Mouse (Mus musculus): ENCODE data around the gene Afap1l2. TPM values are rescaled to one million over a fixed set of nuclear protein-coding genes. Genes with fewer than 3 reads are reported as not detected.

The Afap1l2 gene
- total RNA-seq, 2 experiments from 2014 or later, result 12.2 to 27.4 TPM

DNA sequence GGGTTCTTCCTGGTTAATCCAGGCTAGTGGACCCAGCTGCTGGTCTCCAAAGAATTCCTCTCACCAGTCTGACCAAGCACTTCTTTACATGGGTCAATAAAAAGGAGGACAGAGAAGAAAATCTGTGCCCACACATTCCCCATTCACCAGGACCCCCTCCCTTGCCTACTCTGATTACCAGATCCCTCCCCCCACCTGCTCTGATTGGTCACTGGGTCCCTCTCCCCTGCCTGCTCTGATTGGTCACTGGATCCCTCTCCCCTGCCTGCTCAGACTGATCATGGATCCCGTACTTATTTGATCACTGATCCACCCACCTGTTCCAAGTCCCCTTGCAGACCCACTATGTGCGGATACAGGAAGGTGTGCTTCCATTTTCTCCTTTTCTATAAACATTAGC is 116.6 kb downstream of the Afap1l2 start:
- DNase-seq, result no peak

DNA sequence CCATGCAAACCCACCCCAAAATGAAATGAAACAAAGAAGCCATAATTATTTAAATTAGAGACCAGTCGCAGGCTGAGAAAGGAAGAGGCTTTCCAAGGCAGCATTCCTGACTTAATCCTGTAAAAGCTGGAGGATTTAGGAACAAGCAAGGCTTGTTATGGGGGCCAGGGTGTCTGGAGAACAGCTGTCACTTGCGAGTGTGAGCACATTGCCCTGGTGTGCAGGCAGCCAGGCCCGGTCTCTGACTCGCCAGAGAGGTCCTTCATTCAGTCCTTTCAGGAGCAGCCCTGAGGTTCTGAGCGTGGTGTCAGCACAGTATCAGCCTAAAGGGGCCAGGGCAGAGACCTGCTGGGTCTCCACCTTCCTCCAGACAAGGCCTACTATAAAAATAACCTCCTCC is 119.4 kb downstream of the Afap1l2 start:
- no peak for DNase-seq

GRCm38 (mm10) chr19:56887879-56888278 is 120.1 kb downstream of the Afap1l2 start:
- DNase-seq, result no peak

- no peak for DNase-seq
Measured at GRCm38 (mm10) chr19:56877364-56877763, 130.7 kb downstream of the Afap1l2 start.

- no peak for DNase-seq
Measured at GRCm38 (mm10) chr19:56874601-56875315, 133.3 kb downstream of the Afap1l2 start.

GRCm38 (mm10) chr19:56873816-56874600 is 134.0 kb downstream of the Afap1l2 start, which contains the start of gene Vwa2:
Gene Vwa2, plus strand, starts transcription at chr19:56874249.
- peak; percentile 16 to 17 for DNase-seq

DNA sequence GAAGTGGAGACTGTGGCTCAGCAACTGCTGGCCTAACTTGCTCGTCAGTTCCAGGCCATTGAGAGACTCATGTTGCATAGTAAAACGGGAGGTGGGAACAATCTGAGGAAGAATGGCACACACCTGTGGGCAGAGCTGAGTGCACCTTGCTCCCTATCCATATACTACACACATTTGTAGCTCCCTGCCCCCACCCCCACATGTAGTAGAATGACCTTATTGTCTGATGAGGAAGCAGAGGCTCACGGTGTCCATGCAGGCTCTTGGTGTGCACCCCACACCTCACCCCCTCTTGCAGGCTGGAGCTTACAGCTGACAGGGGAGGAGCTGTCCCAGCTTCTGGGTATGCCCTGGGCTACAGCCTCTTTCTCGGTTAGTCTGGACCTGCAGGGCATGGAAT is 140.3 kb downstream of the Afap1l2 start:
- no peak for DNase-seq

Other genes with a start within 250 kb of the Afap1l2 start
- gene Ccdc186, start 186.0 kb downstream of the Afap1l2 start, total RNA-seq (2021), result 10 to 100 TPM; 22.9 to 27.2 TPM
- under 1 TPM; 0.07 to 0.10 TPM for gene Tdrd1, start 182.0 kb downstream of the Afap1l2 start, total RNA-seq (2021)
- gene Vwa2, start 134.0 kb downstream of the Afap1l2 start, total RNA-seq (2021), result not detected